Mouse (Mus musculus): Measurements from ENCODE around the gene Chrnb1.

Chrnb1 gene

GRCm38 (mm10) chr11:69774961-69775360 is 20.8 kb downstream of the Chrnb1 start:
- no peak for DNase-seq (ENCODE audit: low read depth)

DNA sequence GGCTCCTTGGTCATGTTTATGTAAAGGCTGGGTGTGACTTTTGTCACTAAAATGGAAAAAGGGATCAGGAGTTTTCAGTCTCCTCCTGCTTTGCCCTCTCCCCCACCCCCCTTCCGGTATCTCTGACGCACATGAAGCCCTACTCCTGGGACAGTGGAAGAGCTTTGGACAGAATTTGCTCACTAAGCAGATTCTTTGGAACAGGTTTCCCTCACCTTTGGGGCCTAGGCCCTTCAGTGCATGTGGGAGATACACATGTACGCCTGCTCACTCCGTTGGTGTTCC is 28.2 kb downstream of the Chrnb1 start:
- peak; percentile 16 for DNase-seq (ENCODE audit: low read depth)

DNA sequence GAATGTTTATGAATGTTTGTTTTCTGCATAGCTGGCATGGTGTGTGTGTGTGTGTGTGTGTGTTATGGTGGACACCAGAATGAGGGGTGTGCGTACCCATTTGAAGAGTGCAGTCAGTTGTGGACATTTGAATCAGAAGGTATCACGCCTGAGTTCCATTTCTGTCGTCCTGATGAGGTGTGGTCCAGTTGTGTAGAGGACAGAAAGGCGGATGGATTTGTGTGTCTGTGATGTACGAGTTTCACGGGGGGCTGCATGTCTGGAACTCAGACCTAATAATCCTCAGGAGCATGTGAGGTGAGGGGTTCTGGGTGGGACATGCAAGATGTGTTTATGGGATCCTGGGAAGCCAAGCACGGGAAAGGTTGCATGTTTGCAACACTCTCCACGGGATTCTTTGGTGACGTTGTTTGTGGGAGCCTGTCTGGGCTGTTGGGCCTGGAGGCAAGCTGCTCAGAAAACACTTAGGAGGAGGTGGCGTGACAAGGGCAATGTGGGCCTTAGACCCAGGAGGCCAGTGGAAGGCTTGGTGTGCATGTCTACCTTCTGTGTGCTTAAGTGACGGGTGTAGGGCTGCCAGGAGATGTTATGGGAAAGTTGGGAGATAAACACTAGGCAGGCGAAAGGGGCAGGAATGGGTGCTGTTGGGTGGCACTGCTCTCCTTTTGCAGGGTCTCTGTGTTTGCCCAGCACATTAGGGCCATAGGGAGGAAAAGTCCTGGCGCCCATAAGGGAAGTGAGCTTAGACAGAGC is 28.7 kb downstream of the Chrnb1 start:
- no peak for DNase-seq (ENCODE audit: low read depth)

- DNase-seq (ENCODE audit: low read depth), result peak; percentile 89
Observed at GRCm38 (mm10) chr11:69766126-69766609, 29.6 kb downstream of the Chrnb1 start.

DNA sequence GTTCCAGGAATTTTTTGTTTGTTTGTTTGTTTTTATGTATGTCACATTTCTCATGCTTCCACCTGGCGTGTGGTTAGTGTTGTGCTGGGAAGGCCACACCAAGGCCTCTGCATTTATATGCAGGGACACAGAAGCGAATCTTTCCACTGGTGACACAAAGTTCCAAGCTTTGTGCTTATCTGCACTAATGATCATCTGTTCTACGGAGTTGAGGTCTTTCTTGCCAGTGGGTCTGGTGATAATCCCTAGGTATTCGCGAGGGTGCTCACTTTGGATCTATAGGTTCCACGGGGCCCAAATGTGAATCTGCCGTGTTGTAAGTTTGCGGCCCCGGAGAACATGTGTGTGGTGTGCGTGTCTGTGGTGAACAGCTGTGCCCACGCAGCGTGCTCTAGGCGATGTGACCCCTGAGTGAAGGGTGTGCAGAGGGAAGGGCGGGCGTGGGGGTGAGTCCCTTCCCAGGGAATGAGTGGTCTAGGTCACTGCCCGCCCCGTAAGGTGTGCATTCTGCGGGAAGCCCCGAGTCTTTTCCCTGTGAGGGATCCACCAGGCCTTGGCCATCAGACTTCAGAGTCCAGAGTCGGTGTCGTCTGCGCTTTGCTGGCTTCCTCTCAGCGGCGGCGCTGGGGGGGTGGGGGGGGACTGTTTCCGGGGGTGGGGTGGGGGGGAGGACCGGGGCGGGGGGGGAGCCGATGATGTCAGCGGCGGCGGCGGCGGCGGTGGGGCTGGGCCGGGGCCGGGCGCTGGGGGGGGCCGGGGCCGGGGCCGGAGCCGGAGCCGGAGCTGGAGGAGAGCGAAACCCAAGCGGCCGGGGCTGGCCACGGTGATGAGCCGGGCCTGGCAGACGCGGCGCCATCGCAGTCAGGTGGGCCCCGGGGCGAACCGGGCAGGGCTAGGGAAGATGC is 30.3 kb downstream of the Chrnb1 start, which contains the start of gene Zbtb4:
Gene Zbtb4, plus strand, starts transcription at position 692 of the 905 bp plus-strand sequence.
- peak; percentile 78 for DNase-seq (ENCODE audit: low read depth)

GRCm38 (mm10) chr11:69763551-69763950 is 32.2 kb downstream of the Chrnb1 start:
- peak; percentile 52 for DNase-seq (ENCODE audit: low read depth)

GRCm38 (mm10) chr11:69761868-69762267 is 33.9 kb downstream of the Chrnb1 start, which contains the start of gene Slc35g3:
Slc35g3 (minus strand) TSS chr11:69761968.
- DNase-seq (ENCODE audit: low read depth), result peak; percentile 63

DNA sequence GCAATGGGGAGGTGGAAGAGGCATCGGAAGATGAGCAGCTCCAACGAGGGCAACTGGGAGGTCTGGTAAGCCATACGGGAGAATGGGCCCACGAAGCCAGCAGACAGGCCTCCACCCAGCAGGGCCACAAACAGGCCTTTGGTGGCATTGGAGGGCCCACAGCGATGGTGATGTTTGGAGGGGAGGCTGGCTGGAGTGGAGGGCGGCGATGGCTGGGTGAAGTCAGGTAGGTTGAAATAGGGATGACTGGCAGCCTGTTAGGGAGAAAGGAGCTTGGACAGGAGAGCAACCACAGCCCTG is 34.9 kb downstream of the Chrnb1 start:
- DNase-seq (ENCODE audit: low read depth), result no peak

GRCm38 (mm10) chr11:69760160-69760900 is 35.4 kb downstream of the Chrnb1 start:
- peak; percentile 26 for DNase-seq (ENCODE audit: low read depth)

DNA sequence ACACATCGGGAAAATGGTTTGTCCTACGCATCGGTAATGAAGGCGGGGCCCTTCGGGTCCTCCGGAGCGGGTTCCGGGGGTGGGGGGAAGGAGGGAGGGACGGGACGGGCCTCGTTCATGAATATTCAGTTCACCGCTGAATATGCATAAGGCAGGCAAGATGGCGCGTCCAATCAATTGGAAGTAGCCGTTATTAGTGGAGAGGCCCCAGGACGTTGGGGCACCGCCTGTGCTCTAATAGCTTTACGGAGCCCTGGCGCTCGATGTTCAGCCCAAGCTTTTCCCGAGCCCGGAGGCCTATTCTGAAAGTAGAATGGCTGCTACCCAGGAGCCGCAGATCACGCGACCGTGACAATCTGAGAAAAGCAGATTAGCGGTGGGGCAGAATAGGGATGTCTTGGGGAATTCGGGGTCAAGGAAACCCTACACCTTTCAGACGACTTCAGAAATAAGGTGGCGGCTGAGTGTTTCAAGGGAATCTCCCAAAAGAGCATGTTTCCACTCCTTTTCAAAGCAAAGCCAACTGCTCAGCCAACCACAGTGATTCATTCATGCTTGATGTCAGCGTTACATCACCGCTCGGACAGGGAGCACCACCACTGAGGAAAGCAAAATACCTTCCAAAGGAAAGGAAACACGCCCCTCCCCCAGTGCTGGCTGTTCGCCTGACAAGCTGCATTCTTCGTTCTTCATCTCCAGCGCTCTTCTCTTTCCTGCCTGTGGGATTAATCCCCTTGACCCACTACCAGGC is 36.6 kb downstream of the Chrnb1 start:
- peak; percentile 91 for DNase-seq (ENCODE audit: low read depth)

GRCm38 (mm10) chr11:69758478-69758970 is 37.2 kb downstream of the Chrnb1 start, which contains the start of gene Polr2a:
Polr2a (minus strand) TSS chr11:69758637.
- peak; percentile 99 for DNase-seq (ENCODE audit: low read depth)

DNA sequence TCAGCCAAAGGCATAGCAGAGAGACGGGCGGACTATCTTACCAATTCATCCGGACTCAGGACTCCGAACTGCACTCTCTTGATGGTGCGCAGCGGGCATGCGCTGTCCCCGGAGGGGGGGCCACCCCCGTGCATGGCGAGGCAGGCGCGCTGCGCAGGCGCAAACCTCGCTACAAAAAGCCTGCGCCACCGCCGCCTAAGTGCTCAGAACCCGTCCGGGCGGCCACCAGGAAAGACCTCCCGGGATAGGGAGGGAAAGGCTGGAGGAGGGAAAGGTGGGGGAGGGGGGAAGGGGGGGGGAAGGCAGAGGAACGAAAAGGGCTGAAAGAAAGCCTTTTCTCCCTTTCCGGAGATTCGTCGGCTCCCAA is 37.7 kb downstream of the Chrnb1 start:
- DNase-seq (ENCODE audit: low read depth), result peak; percentile 97

- DNase-seq (ENCODE audit: low read depth), result no peak
Observed at GRCm38 (mm10) chr11:69757303-69758089, 38.2 kb downstream of the Chrnb1 start.

DNA sequence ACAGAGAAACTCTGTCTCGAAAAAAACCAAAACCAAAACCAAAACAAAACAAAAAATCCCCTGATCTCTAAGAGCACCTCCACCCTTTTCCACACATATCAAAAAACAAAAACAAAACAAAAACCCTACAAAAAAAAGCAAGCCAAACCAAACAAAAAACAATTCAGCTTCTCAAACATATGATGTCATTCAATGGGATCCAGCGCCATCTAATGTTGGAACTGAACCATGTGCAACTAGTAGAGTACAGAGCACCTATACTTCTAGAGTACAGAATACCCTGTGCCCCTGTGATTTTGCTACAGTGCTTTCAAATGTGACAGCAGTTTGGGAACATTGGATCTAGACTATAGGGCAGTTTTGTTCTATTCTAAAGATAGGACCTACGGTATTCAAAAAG is 41.0 kb downstream of the Chrnb1 start:
- peak; percentile 92 for DNase-seq (ENCODE audit: low read depth)

DNA sequence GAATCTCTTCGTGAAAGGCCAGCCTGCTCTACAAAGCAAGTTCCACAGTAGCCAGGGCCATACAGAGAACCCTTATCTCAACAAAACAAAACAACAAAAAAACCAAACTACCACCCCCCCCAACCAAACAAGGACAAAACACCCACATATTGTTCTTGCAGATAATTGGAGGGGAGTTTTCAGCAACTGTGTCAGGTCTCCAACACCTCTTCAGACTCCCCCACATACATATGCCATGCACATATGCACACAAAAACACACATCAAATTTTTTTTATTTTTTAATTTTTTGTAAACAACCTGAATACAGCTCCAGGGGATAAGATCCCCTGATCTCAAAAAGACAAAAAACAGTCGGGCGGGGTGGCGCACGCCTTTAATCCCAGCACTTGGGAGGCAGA is 41.5 kb downstream of the Chrnb1 start:
- peak; percentile 54 for DNase-seq (ENCODE audit: low read depth)

DNA sequence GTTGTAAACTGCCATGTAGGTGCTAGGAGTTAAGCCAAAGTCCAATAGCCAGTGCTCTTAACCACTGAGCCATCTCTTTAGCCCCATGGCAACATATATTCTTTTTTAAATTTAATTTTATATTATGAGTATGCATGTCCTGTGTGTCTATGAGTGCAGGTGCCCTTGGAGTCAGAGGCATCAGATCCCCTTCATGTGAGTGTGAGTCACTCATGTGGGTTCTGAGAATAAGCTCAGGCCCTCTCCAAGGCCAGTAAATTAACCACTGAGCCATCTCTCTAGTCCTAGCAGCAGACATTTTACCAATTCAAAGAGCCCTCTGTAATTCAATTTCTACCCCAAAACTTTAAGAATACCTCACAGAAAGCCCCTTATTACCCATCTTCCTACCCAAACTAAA is 43.1 kb downstream of the Chrnb1 start:
- DNase-seq (ENCODE audit: low read depth), result peak; percentile 14

DNA sequence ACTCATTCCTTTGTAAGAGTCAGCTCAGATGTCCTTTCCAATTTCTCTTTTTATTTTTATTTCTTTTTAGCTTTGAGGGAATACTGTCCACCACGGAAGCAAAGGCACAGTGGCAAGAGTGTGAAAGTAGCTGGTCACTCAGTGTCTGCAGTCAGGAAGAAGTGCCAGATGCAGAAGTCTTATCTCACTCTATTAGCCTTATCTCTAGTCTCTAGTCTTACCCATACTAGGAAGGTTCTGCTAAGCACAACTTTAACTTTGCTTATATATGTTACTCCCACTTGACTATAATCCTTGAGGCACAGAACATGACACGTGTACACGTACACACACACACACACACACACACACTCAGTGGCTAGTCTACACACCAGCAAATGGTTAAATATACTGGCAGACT is 44.1 kb downstream of the Chrnb1 start:
- DNase-seq (ENCODE audit: low read depth), result no peak
